8 mouse cellular contexts compared by ENCODE assay signal in the genomic region with DNA sequence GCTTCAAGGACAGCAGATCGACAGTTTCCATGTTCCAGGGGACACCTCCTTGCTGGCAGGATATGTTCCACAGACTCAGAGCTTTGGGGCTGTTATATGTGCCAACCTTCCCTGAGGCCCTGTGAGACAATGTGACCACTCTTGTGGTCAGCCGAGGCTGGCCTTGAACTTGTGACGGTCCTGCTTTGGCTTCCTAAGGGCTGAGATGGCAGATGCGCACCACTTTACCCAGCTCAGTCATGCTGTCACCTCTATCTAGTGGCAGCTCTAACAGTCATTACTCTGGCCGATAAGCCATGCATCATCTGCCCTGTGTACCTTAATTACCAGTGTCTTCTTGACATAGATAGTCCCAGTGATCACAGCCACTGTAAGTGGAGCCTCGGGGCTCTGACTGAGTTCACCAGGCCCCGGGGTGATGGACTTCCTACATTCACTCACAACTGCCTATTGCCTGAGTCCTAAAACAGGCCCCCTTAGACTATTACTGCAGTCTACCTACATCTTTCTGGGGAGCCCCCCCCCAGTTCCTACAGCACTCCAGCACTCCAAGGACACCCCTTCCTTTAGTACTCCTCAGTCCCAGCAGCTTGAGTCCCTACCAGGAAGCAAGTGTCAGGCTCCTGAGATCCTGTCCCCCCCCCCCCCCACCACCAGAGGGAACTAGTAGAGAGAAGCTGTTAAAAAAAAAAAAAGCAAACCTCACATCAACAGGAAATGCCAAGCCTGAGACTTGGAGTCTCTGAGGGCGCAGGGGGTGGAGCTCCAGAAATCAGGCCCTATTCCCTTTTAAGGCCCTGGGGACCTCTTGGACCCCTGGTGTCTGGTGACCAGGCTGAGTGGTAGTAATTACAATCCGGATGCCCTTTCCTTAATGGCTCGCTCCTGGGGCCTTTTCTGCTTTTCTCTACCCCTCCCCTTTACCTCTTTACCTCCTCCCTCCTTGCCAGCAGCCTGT. TPM values are rescaled to one million over a fixed set of nuclear protein-coding genes. Genes with fewer than 3 reads are reported as not detected.
A peak's percentile ranks its signal among the peaks of the same experiment; 100 is the strongest.
DNase-seq lines count a peak whose midpoint lies in the region; ATAC-seq and TF ChIP-seq lines count a peak whose summit lies in the region.

No protein-coding gene starts in this region.

- DNase-seq in embryo, embryonic 10 days (ENCODE audit: low spot score), result peak; percentile 66
- DNase-seq in embryo, embryonic 9.5 days (ENCODE audit: extremely low spot score), result no peak
- peak; percentile 44 for DNase-seq in liver, postnatal 0 days
- DNase-seq in ovary, postnatal 10 days (ENCODE audit: low spot score), result no peak
- no peak for DNase-seq in retina, embryonic 14.5 days (ENCODE audit: low spot score)

- H3K4me1 ChIP-seq in embryonic facial prominence, embryonic 15.5 days, result peaks cover 52% of the 10 kb centered on the region
- H3K4me1 ChIP-seq in intestine, embryonic 16.5 days (ENCODE audit: control insufficient read depth, insufficient read depth, low read length), result peaks cover 30% of the 10 kb centered on the region
- peaks cover 38% of the 10 kb centered on the region for H3K4me1 ChIP-seq in liver, postnatal 0 days (ENCODE audit: insufficient read depth)
- H3K4me1 ChIP-seq in stomach, embryonic 14.5 days (ENCODE audit: control insufficient read depth, insufficient read depth, low read length), result peaks cover 21% of the 10 kb centered on the region

- H3K27me3 ChIP-seq in embryonic facial prominence, embryonic 15.5 days, result peaks cover 46% of the 10 kb centered on the region
- H3K27me3 ChIP-seq in intestine, embryonic 16.5 days (replicated peaks; ENCODE audit: control insufficient read depth, insufficient read depth, low read length), result peaks cover 41% of the 10 kb centered on the region
- peaks cover 37% of the 10 kb centered on the region for H3K27me3 ChIP-seq in liver, postnatal 0 days (ENCODE audit: insufficient read depth, low read length)
- peaks cover 31% of the 10 kb centered on the region for H3K27me3 ChIP-seq in stomach, embryonic 14.5 days (ENCODE audit: control insufficient read depth, insufficient read depth, low read length)

- H3K27ac ChIP-seq in embryonic facial prominence, embryonic 15.5 days (replicated peaks), result peak overlapping the region; percentile 80
- peak overlapping the region; percentile 68 for H3K27ac ChIP-seq in intestine, embryonic 16.5 days (ENCODE audit: low read length)
- peak overlapping the region; percentile 83 for H3K27ac ChIP-seq in liver, postnatal 0 days (ENCODE audit: low read depth)
- peak overlapping the region; percentile 55; the same call in 1 of the 2 replicates for H3K27ac ChIP-seq in stomach, embryonic 14.5 days (ENCODE audit: low read length)

- peak overlapping the region; percentile 26 for H3K4me3 ChIP-seq in embryonic facial prominence, embryonic 15.5 days (replicated peaks)
- peak overlapping the region; percentile 27; the same call in 1 of the 2 replicates for H3K4me3 ChIP-seq in intestine, embryonic 16.5 days (ENCODE audit: low read length)
- peak overlapping the region; percentile 41 for H3K4me3 ChIP-seq in liver, postnatal 0 days (ENCODE audit: low read depth, low read length)
- no peak overlapping the region for H3K4me3 ChIP-seq in stomach, embryonic 14.5 days (ENCODE audit: low read depth, low read length)

- TF ChIP-seq CTCF in liver, postnatal 0 days (IDR thresholded peaks at IDR 0.05; ENCODE audit: low read depth), result peak; percentile 18; the same call in 1 of the 2 replicates

- H3K9ac ChIP-seq in embryonic facial prominence, embryonic 15.5 days, result peak overlapping the region; percentile 18; the same call in 1 of the 2 replicates
- peak overlapping the region; percentile 54 for H3K9ac ChIP-seq in intestine, embryonic 16.5 days (ENCODE audit: low read depth, low read length)
- H3K9ac ChIP-seq in liver, postnatal 0 days (replicated peaks), result peak overlapping the region; percentile 58; the same call in 1 of the 2 replicates
- H3K9ac ChIP-seq in stomach, embryonic 14.5 days (replicated peaks; ENCODE audit: low read depth, low read length), result no peak overlapping the region

- ATAC-seq in embryonic facial prominence, embryonic 15.5 days (ENCODE audit: insufficient number of reproducible peaks, low FRiP score, low TSS enrichment, low read depth), result no peak
- no peak for ATAC-seq in intestine, embryonic 16.5 days
- ATAC-seq in liver, postnatal 0 days, result peak; percentile 7; the same call in 1 of the 2 replicates
- no peak for ATAC-seq in stomach, embryonic 14.5 days (ENCODE audit: insufficient number of reproducible peaks, insufficient read depth, low FRiP score, low read depth)

- peak overlapping the region; percentile 40 for H3K4me2 ChIP-seq in embryonic facial prominence, embryonic 15.5 days (replicated peaks)
- peak overlapping the region; percentile 23 for H3K4me2 ChIP-seq in intestine, embryonic 16.5 days (ENCODE audit: low read depth, low read length)
- H3K4me2 ChIP-seq in liver, postnatal 0 days (ENCODE audit: low read depth, low read length), result peak overlapping the region; percentile 65
- H3K4me2 ChIP-seq in stomach, embryonic 14.5 days (replicated peaks; ENCODE audit: low read depth, low read length), result peak overlapping the region; percentile 16

- no peaks in the 10 kb centered on the region for H3K9me3 ChIP-seq in embryonic facial prominence, embryonic 15.5 days (replicated peaks)
- no peaks in the 10 kb centered on the region for H3K9me3 ChIP-seq in intestine, embryonic 16.5 days (ENCODE audit: control insufficient read depth, low read length)
- no peaks in the 10 kb centered on the region for H3K9me3 ChIP-seq in liver, postnatal 0 days (ENCODE audit: low read length)
- H3K9me3 ChIP-seq in stomach, embryonic 14.5 days (ENCODE audit: control insufficient read depth, low read depth, low read length), result no peaks in the 10 kb centered on the region

- WGBS in embryonic facial prominence, embryonic 15.5 days, result 39% methylated on average over 10 of the region's 10 CpGs
- WGBS in intestine, embryonic 16.5 days, result 64% methylated on average over 10 of the region's 10 CpGs
- WGBS in liver, postnatal 0 days (ENCODE audit: insufficient replicate concordance), result 44% methylated on average over 10 of the region's 10 CpGs
- 65% methylated on average over 10 of the region's 10 CpGs for WGBS in stomach, embryonic 14.5 days

- TF ChIP-seq EP300 in liver, postnatal 0 days (IDR thresholded peaks at IDR 0.05; ENCODE audit: low read depth), result peak; percentile 2; the same call in 1 of the 2 replicates

- no peaks in the 10 kb centered on the region for H3K36me3 ChIP-seq in embryonic facial prominence, embryonic 15.5 days
- H3K36me3 ChIP-seq in intestine, embryonic 16.5 days (ENCODE audit: control insufficient read depth, insufficient read depth, low read length), result no peaks in the 10 kb centered on the region
- H3K36me3 ChIP-seq in liver, postnatal 0 days (replicated peaks; ENCODE audit: insufficient read depth, low read length), result no peaks in the 10 kb centered on the region
- no peaks in the 10 kb centered on the region for H3K36me3 ChIP-seq in stomach, embryonic 14.5 days (ENCODE audit: control insufficient read depth, insufficient read depth, low read length)

RNA-seq across cellular contexts. Expression of a gene that starts 1.9 kb away (rescaled TPM):
- 7.5 and 9.4 TPM in 2 replicates for polyA plus RNA-seq in embryonic facial prominence, embryonic 15.5 days (2015; fragmentation: Nextera tagmentation; extraction: Ambion mirVana)
- 6.2 and 7.8 TPM in 2 replicates for polyA plus RNA-seq in intestine, embryonic 16.5 days (2015; fragmentation: Nextera tagmentation; extraction: Ambion mirVana)
- polyA plus RNA-seq in liver, postnatal 0 days (2015; fragmentation: Nextera tagmentation; extraction: Ambion mirVana), result 1.4 and 1.5 TPM in 2 replicates
- 5.4 TPM in 2 replicates for polyA plus RNA-seq in stomach, embryonic 14.5 days (2014; fragmentation: Nextera tagmentation; extraction: Ambion mirVana)

RNA-seq across cellular contexts. Expression of a gene that starts 17.6 kb away (rescaled TPM):
- polyA plus RNA-seq in embryonic facial prominence, embryonic 15.5 days (2015; fragmentation: Nextera tagmentation; extraction: Ambion mirVana), result 296 and 300 TPM in 2 replicates
- polyA plus RNA-seq in intestine, embryonic 16.5 days (2015; fragmentation: Nextera tagmentation; extraction: Ambion mirVana), result 247 and 261 TPM in 2 replicates
- polyA plus RNA-seq in liver, postnatal 0 days (2015; fragmentation: Nextera tagmentation; extraction: Ambion mirVana), result 81.1 and 84.1 TPM in 2 replicates
- polyA plus RNA-seq in stomach, embryonic 14.5 days (2014; fragmentation: Nextera tagmentation; extraction: Ambion mirVana), result 283 and 302 TPM in 2 replicates

RNA-seq across cellular contexts. Expression of a gene that starts 36.4 kb away (rescaled TPM):
- 13.9 and 16.0 TPM in 2 replicates for polyA plus RNA-seq in embryonic facial prominence, embryonic 15.5 days (2015; fragmentation: Nextera tagmentation; extraction: Ambion mirVana)
- polyA plus RNA-seq in intestine, embryonic 16.5 days (2015; fragmentation: Nextera tagmentation; extraction: Ambion mirVana), result 17.0 and 18.1 TPM in 2 replicates
- polyA plus RNA-seq in liver, postnatal 0 days (2015; fragmentation: Nextera tagmentation; extraction: Ambion mirVana), result 4.5 and 5.4 TPM in 2 replicates
- polyA plus RNA-seq in stomach, embryonic 14.5 days (2014; fragmentation: Nextera tagmentation; extraction: Ambion mirVana), result 10.2 and 10.9 TPM in 2 replicates

Comparison
In these comparisons a context has a peak if more than half of its experiments do, and no peak if none do; other contexts are left out.
1. DNase-seq: peak in embryo, embryonic 10 days (single experiment) and liver, postnatal 0 days (single experiment); none in embryo, embryonic 9.5 days (single experiment), ovary, postnatal 10 days (single experiment) and retina, embryonic 14.5 days (single experiment).
2. Peak in every context shown above with its lines, with median percentiles within 50 percentile points of each other: H3K27ac ChIP-seq and H3K4me2 ChIP-seq.